ENCODE assay signal across 10 mouse cellular contexts in the genomic region with DNA sequence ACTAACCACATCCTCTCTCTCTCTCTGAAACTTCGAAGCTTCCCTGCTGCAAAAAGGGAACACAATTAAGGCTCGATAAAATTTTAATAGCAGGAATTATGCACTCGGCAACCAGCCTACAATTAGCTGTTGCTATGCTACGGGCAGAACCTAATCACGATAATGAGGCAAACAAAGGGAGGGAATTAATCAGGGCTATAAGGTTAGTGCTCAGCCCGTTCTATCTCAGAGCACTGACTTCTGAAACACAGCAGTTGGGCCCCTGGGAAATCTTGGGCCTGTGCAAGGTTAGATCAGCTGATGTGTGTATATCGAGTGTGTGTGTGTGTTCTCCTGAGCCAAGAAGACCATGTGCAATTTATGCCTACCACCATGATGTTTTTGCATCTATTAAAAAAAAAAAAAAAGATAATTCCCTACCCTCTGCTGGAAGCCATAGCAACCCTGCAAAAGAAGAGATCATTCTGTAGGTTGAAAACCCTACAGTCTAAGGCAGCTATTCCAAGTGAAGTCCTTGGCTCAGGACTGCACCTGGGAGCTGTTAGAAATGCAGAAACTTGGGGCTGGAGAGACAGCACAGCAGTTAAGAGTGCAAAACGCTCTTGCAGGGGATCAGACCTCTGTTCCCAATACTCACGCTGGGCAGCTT. TPM values are rescaled to one million over a fixed set of nuclear protein-coding genes. Genes with fewer than 3 reads are reported as not detected.
DNase-seq lines count a peak whose midpoint lies in the region; ATAC-seq and TF ChIP-seq lines count a peak whose summit lies in the region.
"Had no signal": no experiment of that assay in that cellular context is flagged by ENCODE, and none has a peak within 500 bp of the region (broad histone marks: within the 10 kb centered on the region; RNA-seq: fewer than 3 reads in every experiment).

No protein-coding gene starts in this region.

- ATAC-seq in forebrain, embryonic 15.5 days (replicated peaks) = peak; percentile 90
- ATAC-seq in limb, embryonic 12.5 days (ENCODE audit: insufficient number of reproducible peaks, insufficient read depth, low FRiP score, low TSS enrichment, low read depth) = no peak
- no peak for ATAC-seq in kidney, embryonic 15.5 days (replicated peaks; ENCODE audit: low FRiP score)
- ATAC-seq: liver, embryonic 12.5 days had no signal

- peaks cover 26% of the 10 kb centered on the region for H3K4me1 ChIP-seq in forebrain, embryonic 15.5 days
- H3K4me1 ChIP-seq in limb, embryonic 12.5 days (replicated peaks) = peaks cover 21% of the 10 kb centered on the region
- peaks cover 12% of the 10 kb centered on the region; the same call in 1 of the 2 replicates for H3K4me1 ChIP-seq in cerebellum, adult 2 months (ENCODE audit: control insufficient read depth, insufficient read depth, low read length)
- H3K4me1 ChIP-seq in kidney, embryonic 15.5 days = peaks cover 18% of the 10 kb centered on the region
- H3K4me1 ChIP-seq: liver, embryonic 12.5 days had no signal

- TF ChIP-seq CTCF in cerebellum, adult 2 months (IDR thresholded peaks at IDR 0.05; ENCODE audit: borderline replicate concordance, insufficient read depth, low read depth, low read length) = no peak

- H3K27ac ChIP-seq in forebrain, embryonic 15.5 days (replicated peaks) = peak overlapping the region; percentile 81
- H3K27ac ChIP-seq in limb, embryonic 12.5 days = 0 out of 2 replicates have a peak overlapping the region, but pooled peaks have one; percentile 45
- H3K27ac ChIP-seq in cerebellum, adult 2 months (ENCODE audit: insufficient read depth, low read length) = no peak overlapping the region
- H3K27ac ChIP-seq in kidney, embryonic 15.5 days = no peak overlapping the region
- H3K27ac ChIP-seq: liver, embryonic 12.5 days had no signal

- no peaks in the 10 kb centered on the region for H3K9me3 ChIP-seq in forebrain, embryonic 15.5 days
- H3K9me3 ChIP-seq in limb, embryonic 12.5 days = no peaks in the 10 kb centered on the region
- H3K9me3 ChIP-seq in kidney, embryonic 15.5 days (replicated peaks) = no peaks in the 10 kb centered on the region
- H3K9me3 ChIP-seq: liver, embryonic 12.5 days had no signal

- no peaks in the 10 kb centered on the region for H3K27me3 ChIP-seq in forebrain, embryonic 15.5 days
- peaks cover 2% of the 10 kb centered on the region; the same call in 1 of the 2 replicates for H3K27me3 ChIP-seq in limb, embryonic 12.5 days
- no peaks in the 10 kb centered on the region for H3K27me3 ChIP-seq in cerebellum, adult 2 months (ENCODE audit: control insufficient read depth, insufficient read depth, low read length)
- H3K27me3 ChIP-seq in kidney, embryonic 15.5 days = peaks cover 25% of the 10 kb centered on the region
- H3K27me3 ChIP-seq: liver, embryonic 12.5 days had no signal

- TF ChIP-seq POLR2A in cerebellum, adult 2 months (IDR thresholded peaks at IDR 0.05; ENCODE audit: borderline replicate concordance, insufficient read depth, low read length) = no peak

- peak; percentile 27 for DNase-seq in layer of hippocampus, adult 11-12 months (ENCODE audit: low spot score)
- DNase-seq in layer of hippocampus, adult 8-10 months (ENCODE audit: low spot score in 2 of 2) = no peak
- peak; percentile 90 for DNase-seq in retina, postnatal 1 day
- DNase-seq in cerebellum, adult 2 months = no peak
- DNase-seq in spleen, adult 12 weeks (ENCODE audit: low spot score) = no peak
- DNase-seq: adrenal gland, postnatal 25 days had no signal

- no peak overlapping the region for H3K4me3 ChIP-seq in forebrain, embryonic 15.5 days
- H3K4me3 ChIP-seq in limb, embryonic 12.5 days (replicated peaks) = no peak overlapping the region
- H3K4me3 ChIP-seq in cerebellum, adult 2 months (replicated peaks; ENCODE audit: insufficient read depth, low read depth, low read length) = no peak overlapping the region
- H3K4me3 ChIP-seq in kidney, embryonic 15.5 days (replicated peaks) = no peak overlapping the region
- H3K4me3 ChIP-seq: liver, embryonic 12.5 days had no signal

- WGBS in forebrain, embryonic 15.5 days = 7% methylated on average over 9 of the region's 9 CpGs
- 28% methylated on average over 9 of the region's 9 CpGs for WGBS in limb, embryonic 12.5 days
- whole genome bisulfite sequencing in cerebellum, adult 2 months = 86% methylated on average over 9 of the region's 9 CpGs
- WGBS in kidney, embryonic 15.5 days = 46% methylated on average over 9 of the region's 9 CpGs

- peak overlapping the region; percentile 16; the same call in 1 of the 2 replicates for H3K4me2 ChIP-seq in forebrain, embryonic 15.5 days (replicated peaks)
- peak overlapping the region; percentile 32 for H3K4me2 ChIP-seq in limb, embryonic 12.5 days
- no peak overlapping the region for H3K4me2 ChIP-seq in kidney, embryonic 15.5 days
- H3K4me2 ChIP-seq: liver, embryonic 12.5 days had no signal

- H3K9ac ChIP-seq in forebrain, embryonic 15.5 days (replicated peaks) = no peak overlapping the region
- no peak overlapping the region for H3K9ac ChIP-seq in limb, embryonic 12.5 days (replicated peaks)
- H3K9ac ChIP-seq in kidney, embryonic 15.5 days = no peak overlapping the region
- H3K9ac ChIP-seq: liver, embryonic 12.5 days had no signal

- H3K36me3 ChIP-seq in forebrain, embryonic 15.5 days = no peaks in the 10 kb centered on the region
- H3K36me3 ChIP-seq in limb, embryonic 12.5 days = no peaks in the 10 kb centered on the region
- H3K36me3 ChIP-seq in kidney, embryonic 15.5 days = no peaks in the 10 kb centered on the region
- H3K36me3 ChIP-seq: liver, embryonic 12.5 days had no signal

RNA-seq across cellular contexts. Expression of a gene that starts 58.9 kb away (rescaled TPM):
- 10 to 100 TPM; 22.8 to 25.0 (median 24.5) TPM for total RNA-seq in layer of hippocampus, adult 8-10 months (2022)
- polyA plus RNA-seq in forebrain, embryonic 15.5 days (2015; fragmentation: Nextera tagmentation; extraction: Ambion mirVana) = 16.4 and 17.4 TPM in 2 replicates
- polyA plus RNA-seq in limb, embryonic 12.5 days (2016; fragmentation: Nextera tagmentation; extraction: Ambion mirVana) = 27.9 and 32.6 TPM in 2 replicates
- 17.8 and 20.4 TPM in 2 replicates for polyA plus RNA-seq in cerebellum, adult 2 months (2012; rRNA removed)
- polyA plus RNA-seq in kidney, embryonic 15.5 days (2015; fragmentation: Nextera tagmentation; extraction: Ambion mirVana) = 19.0 and 20.2 TPM in 2 replicates

Comparison
In these comparisons a context has a peak if more than half of its experiments do, and no peak if none do; other contexts are left out.
1. DNase-seq: peak in layer of hippocampus, adult 11-12 months (single experiment) and retina, postnatal 1 day (single experiment); none in layer of hippocampus, adult 8-10 months (0 of 2), cerebellum, adult 2 months (0 of 2) and spleen, adult 12 weeks (single experiment).
2. H3K27ac ChIP-seq: peak in forebrain, embryonic 15.5 days (single experiment) and limb, embryonic 12.5 days (single experiment); none in cerebellum, adult 2 months (single experiment) and kidney, embryonic 15.5 days (single experiment).